Mouse (Mus musculus) gastrocnemius, adult 8-10 months (tissue): ENCODE measurements around the gene Soga3. TPM values are rescaled to one million over a fixed set of nuclear protein-coding genes. Genes with fewer than 3 reads are reported as not detected.

Source experiments
- DNase-seq, 2 experiments: peaks; one replicate each; pipeline ENCODE4 v3.0.0; 2022; ENCODE audit warnings: low spot score in 2 of 2
- total RNA-seq, 4 experiments: library from RNA; stranded (reverse); gene quantifications; 2 replicates each; pipeline ENCODE4 v1.2.4; 2022

Soga3 gene
- total RNA-seq = not detected

DNA sequence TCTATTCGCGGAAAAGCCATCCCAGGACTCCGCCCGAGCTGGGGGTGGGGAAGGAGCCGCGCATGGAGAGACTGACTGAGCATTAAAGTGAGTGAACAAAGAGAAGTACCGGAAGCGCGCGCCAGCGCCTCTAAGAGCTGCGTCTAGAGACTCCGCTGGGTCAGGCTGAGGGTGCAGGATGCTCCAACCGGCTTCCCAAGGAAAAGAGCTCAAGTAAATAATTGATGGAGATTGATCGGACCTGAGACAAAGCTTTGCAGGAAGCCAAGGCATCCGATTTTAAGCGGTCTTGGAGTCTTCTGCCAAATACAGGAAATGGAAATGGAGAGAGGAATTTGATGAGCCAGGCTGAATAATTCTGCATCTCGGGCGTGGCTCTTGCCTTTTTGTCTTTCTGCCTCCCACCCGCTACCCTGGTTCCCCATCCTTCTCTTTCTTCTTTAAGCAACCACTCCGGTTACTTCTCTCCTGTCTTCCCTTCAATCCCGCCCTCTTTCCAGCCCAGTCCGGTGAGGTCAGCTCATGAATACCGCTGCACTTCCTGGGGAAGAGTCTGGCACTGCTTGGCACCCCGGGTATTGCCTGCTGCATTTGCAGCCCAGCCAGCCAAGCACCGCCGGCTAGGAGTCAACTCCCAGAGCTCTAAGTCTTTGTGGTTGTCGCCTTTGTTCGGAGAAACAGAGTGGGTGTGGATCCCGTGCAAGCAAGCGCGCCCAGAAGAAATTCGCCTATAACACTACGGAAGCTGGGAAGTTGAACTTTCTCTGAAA lies at the start of gene Soga3:
Soga3 (plus strand) TSS at position 274 of the 770 bp plus-strand sequence.
- DNase-seq = no peak

- DNase-seq = no peak
Measured at GRCm38 (mm10) chr10:29106962-29107361, 36.7 kb upstream of the Soga3 start.

DNA sequence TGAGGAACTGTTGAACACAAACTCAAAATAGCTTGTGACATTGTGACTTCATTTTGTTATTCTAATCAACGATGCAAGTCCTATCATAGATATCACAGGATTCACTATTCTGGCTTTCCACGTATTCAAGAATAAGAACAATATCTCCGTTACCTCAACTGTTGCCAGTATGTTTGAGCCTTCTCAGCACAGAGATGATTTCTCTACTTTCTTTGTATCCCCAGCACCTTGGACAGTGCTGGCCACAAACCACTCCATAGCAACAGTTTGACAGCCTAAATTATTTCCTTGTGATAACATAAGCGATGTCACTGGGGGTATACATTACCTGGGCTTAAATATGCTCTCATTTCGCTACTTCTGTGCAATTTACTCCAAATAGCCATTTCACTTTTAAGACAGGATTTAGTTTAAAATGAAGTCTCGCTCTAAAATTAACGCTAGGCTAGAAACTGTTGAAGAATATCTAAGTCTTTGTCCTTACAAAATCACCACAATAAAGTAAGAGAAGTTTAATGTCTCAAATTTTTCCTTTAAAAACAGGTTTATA lies 1.0 kb upstream of the Soga3 start:
- DNase-seq = no peak

DNA sequence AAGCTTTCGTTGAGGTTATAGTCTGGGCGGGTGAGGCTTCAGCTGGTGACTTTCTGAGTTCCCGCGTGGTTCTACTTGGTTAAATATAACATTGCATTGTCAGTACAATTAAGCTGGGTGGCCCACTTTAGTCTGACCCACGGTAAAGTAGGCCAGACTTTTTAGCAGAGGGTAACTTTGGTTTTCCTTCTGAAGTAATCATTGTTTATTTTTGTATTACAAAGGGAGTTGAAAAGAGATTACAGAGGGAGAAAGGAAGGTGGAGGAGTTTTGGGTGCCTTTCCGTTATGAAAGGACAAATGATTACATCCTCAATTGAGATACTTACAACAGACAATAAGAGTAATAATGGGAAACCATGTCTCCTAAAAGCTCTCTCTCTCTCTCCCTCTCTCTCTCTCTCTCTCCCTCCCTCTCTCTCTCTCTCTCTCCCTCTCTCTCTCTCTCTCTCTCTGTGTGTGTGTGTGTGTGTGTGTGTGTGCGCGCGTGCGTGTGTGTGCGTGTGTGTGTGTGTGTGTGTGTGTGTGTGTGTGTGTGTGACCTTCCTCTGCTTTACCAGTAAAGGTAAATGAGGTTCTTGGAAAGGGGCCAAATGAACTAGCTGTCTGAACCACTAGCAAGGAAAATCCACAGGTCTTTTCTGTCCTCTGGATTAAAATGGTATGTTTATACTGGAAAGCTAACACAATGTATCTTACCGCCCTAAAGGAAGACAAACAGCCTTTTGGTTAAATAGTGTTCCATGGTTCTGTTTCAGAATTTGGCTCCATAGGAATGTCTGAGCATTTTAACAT lies 1.2 kb downstream of the Soga3 start:
- DNase-seq = no peak

- DNase-seq = no peak
Measured at GRCm38 (mm10) chr10:29146198-29146857, 2.7 kb downstream of the Soga3 start.

DNA sequence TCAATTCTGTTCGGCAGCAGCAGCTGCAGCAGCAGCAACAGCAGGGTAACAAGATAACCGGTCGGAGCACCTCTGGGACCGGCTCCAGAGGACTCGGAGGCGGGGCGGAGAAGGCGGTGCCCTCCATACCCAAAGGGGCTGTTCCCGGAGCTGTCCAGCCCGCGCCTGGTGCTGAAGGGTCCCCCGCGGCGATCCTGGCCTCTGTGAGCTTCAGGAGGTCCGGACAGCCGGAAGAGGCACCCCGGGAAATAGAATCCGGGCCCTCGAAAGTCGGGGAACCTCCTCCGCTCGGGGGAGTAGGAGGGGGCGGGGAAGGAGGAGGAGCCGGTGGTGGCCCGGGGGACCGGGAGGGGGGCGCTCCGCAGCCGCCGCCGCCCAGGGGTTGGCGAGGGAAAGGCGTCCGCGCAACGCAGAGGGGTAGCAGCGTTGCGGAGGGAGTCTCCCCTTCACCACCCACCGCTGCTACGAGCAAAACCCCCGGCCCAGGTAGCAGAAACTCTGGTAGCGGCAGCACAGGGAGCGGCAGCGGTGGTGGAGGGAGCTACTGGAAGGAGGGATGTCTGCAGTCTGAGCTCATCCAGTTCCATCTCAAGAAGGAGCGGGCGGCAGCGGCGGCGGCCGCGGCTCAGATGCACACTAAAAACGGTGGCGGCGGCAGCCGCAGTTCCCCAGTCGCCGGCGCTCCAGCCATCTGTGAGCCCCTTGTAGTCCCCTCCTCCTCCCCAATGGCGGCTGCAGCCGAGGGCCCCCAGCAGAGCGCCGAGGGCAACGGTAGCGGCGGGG lies 3.4 kb downstream of the Soga3 start:
- DNase-seq = peak; percentile 42 to 56

DNA sequence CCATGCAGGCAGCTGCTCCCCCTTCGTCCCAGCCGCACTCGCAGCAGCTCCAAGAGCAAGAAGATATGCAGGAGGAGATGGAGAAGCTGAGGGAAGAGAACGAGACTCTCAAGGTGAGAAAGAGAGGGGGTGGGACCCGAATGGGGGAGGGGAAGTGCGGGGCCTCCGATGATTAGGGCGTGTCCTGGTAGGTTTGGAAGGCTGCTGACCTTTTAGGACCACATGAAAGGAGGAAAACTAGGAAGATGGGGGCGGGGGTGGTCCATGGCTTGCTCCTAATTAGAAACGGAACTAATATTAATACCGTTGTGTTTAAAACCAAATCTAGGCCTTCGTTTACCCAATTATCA lies 4.0 kb downstream of the Soga3 start:
- no peak for DNase-seq

- DNase-seq = no peak
Measured at GRCm38 (mm10) chr10:29148076-29148475, 4.4 kb downstream of the Soga3 start.

DNA sequence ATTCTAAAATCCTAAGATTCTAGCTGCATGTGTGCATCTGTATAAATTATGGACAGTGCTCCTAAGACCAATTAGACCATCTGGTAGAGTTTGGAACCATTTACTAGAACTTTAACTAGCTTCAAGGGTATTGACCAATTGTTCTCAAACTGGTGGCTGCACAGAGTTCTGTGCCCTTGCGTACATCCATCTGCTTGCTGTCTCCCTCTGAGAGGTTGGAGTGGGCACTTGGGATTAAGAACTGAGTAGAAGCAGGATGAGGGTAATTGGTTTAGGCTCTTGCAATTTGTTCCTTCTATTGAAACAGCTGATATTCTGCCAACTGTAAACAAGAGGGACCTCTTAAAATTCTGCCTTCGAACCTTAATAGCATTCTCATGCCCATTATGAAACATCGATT lies 11.7 kb downstream of the Soga3 start:
- DNase-seq = no peak

- no peak for DNase-seq
Measured at GRCm38 (mm10) chr10:29161664-29162063, 18.0 kb downstream of the Soga3 start.

- DNase-seq = no peak
Measured at GRCm38 (mm10) chr10:29173778-29174177, 30.1 kb downstream of the Soga3 start.

DNA sequence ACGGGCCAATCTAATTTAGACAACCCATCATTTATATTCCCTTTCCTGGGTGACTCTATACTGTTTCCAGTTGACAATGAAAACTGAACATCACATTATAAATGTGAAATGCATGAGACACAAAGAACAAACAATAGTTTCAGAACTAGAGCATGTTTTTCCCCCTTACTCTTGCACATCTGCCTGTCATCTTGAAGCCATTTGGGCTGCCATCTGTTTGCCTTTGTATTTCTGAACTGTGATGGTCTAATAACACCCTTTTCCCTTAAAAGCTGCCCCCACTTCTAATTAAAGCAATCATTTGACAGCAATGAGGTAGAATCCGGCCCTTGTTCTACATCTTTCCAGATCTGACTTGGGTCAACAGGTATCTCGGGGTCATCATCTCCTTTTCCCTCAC lies 32.0 kb downstream of the Soga3 start:
- DNase-seq = no peak

- DNase-seq = no peak
Measured at GRCm38 (mm10) chr10:29176881-29177280, 33.2 kb downstream of the Soga3 start.

DNA sequence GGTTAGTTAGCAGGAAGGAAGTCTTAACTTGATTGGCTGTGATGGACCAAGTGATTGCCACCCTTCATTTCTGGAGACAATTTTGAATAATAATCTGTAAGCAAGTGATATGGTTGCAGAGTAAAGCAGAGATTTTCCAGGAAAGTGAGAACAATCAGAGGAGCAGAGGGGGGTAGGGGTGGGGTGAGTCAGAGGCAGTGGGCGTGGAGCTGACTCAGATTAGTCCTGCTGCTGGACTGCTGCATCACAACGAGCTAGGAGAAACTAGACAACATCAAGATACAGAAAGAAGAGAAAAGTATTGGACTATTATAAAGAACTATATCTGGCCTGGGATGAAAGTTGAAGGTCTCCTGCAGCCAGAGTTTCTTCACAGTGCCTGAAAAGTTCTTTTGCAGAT lies 34.4 kb downstream of the Soga3 start:
- DNase-seq = no peak

- DNase-seq = no peak
Measured at GRCm38 (mm10) chr10:29180210-29180609, 36.6 kb downstream of the Soga3 start.

DNA sequence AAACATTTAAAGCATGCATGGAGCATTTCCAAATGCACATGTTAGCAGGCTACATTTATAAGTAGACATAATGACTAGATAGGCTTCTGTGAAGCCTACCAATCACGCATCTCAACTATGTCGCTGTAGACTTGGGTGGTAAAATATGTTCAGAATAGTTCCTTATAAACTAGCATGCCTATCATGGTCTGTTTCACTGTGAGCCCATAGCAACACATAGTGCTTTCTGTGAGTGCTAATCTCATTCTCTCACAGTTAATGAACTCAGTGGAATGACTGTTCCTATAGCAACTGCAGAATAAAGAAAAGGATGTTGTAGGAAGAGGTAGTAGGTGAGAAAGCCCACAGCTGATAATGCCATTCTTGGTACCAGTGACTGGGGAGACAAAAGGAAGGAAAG lies 37.4 kb downstream of the Soga3 start:
- DNase-seq = no peak

- DNase-seq = no peak
Measured at GRCm38 (mm10) chr10:29193769-29194168, 50.1 kb downstream of the Soga3 start.

DNA sequence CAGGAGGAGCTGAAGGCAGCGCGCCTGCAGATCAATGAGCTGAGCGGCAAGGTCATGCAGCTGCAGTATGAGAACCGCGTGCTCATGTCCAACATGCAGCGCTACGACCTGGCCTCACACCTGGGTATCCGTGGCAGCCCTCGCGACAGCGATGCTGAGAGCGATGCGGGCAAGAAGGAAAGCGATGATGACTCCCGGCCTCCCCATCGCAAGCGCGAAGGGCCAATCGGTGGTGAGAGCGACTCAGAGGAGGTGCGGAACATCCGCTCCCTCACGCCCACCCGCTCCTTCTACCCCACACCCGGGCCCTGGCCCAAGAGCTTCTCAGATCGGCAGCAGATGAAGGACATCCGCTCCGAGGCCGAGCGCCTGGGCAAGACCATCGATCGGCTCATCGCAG lies 53.2 kb downstream of the Soga3 start:
- DNase-seq = no peak

DNA sequence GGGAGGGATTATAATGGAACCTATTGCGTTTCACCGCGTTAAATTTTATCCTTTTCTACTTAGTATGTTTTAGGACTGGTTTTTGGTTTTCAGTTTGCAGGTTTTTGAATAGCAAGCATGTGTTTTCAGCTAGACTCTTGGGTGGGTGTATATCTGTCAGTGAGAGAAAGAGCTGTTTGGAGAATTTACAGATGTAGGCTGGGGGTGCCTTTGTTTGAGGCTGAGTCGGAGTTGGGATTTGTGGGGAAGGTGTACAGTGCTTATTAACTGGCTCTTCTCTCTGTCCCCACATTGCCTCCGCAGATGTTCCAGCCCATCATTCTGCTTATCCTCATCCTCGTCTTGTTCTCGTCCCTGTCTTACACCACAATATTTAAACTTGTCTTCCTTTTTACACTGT lies 55.0 kb downstream of the Soga3 start, which contains the start of gene Gm49353:
Gm49353 (plus strand) TSS at position 313 of the 400 bp plus-strand sequence.
- DNase-seq = no peak

- DNase-seq = no peak
Measured at GRCm38 (mm10) chr10:29199835-29200234, 56.2 kb downstream of the Soga3 start.

GRCm38 (mm10) chr10:29200609-29201008 lies 57.0 kb downstream of the Soga3 start:
- DNase-seq = no peak
